Mouse (Mus musculus): ENCODE measurements at regions not wholly inside any gene's neighbourhood (a gene's known extent, or its start where the extent isn't known, plus 50 kb on each side); places are given as distances from the start of the nearest gene placed in this dataset.

GRCm38 (mm10) chr5:102424636-102425242 lies 56.5 kb upstream of the Arhgap24 start:
- TF ChIP-seq CTCF (IDR thresholded peaks at IDR 0.05; ENCODE audit: low read depth, low read length): no peak
- no peak for TF ChIP-seq GATA1 (IDR thresholded peaks at IDR 0.05; ENCODE audit: borderline replicate concordance, low read length)
- TF ChIP-seq GATA2 (IDR thresholded peaks at IDR 0.05; ENCODE audit: borderline replicate concordance, low read depth, low read length): no peak
- no peak for TF ChIP-seq POLR2AphosphoS5 (IDR thresholded peaks at IDR 0.05; ENCODE audit: insufficient replicate concordance, low read depth, low read length)

All from G1E (cell line).